Mouse (Mus musculus) lung, adult 2 months (tissue): Measurements from ENCODE around the gene Tex21.

Source experiments
- CTCF ChIP-seq: fragments of 200-500 bp; IDR thresholded peaks from 2 replicates; pipeline ENCODE4 v1.5.1; 2011; ENCODE audit warnings: mild to moderate bottlenecking, low read length, control low read depth; ENCODE audit not compliant: insufficient read depth
- POLR2A ChIP-seq: fragments of 200-500 bp; IDR thresholded peaks from 2 replicates; pipeline ENCODE4 v1.6.1; 2011; ENCODE audit warnings: low read depth, mild to moderate bottlenecking, control low read depth, low read length, borderline replicate concordance; ENCODE audit errors: extremely low read depth

GRCm38 (mm10) chr12:76239145-76239838 is 7.3 kb downstream of the Tex21 start:
- TF ChIP-seq POLR2A (no peak), CTCF (no peak)
